Mouse (Mus musculus) heart, adult 18-20 months (tissue): ENCODE results near the gene Txndc8. TPM values are rescaled to one million over a fixed set of nuclear protein-coding genes. Genes with fewer than 3 reads are reported as not detected.
A peak's percentile ranks its signal among the peaks of the same experiment; 100 is the strongest.

Experiments
- DNase-seq, 2 experiments: peaks; one replicate each; pipeline ENCODE4 v3.0.0; 2021 to 2022; ENCODE audit warnings: mixed read lengths in 1 of 2
- total RNA-seq, 2 experiments: library from RNA; stranded (reverse); gene quantifications; 2 replicates each; pipeline ENCODE4 v1.2.3; 2021

Txndc8 gene
- total RNA-seq, 2 experiments from 2014 or later: not detected

GRCm38 (mm10) chr4:57956029-57956960 lies 52.6 kb downstream of the Txndc8 start, which contains the start of gene Txn1:
TSS of gene Txn1 (minus strand) at chr4:57956411.
- DNase-seq: peak; percentile 99

- peak; percentile 83 for DNase-seq
These were observed 53.4 kb downstream of the Txndc8 start for GRCm38 (mm10) chr4:57955544-57955958.

GRCm38 (mm10) chr4:57954991-57955390 lies 53.9 kb downstream of the Txndc8 start:
- DNase-seq: no peak

- DNase-seq: no peak
These were observed 54.3 kb downstream of the Txndc8 start for GRCm38 (mm10) chr4:57954580-57954979.

- DNase-seq: no peak
These were observed 55.1 kb downstream of the Txndc8 start for GRCm38 (mm10) chr4:57953796-57954195.

- DNase-seq: no peak
These were observed 56.0 kb downstream of the Txndc8 start for GRCm38 (mm10) chr4:57952891-57953290.

- no peak for DNase-seq
These were observed 56.5 kb downstream of the Txndc8 start for GRCm38 (mm10) chr4:57952416-57952815.

- DNase-seq: no peak
These were observed 59.1 kb downstream of the Txndc8 start for GRCm38 (mm10) chr4:57949866-57950265.

- DNase-seq: no peak
These were observed 61.4 kb downstream of the Txndc8 start for GRCm38 (mm10) chr4:57947476-57947875.

- no peak for DNase-seq
These were observed 61.9 kb downstream of the Txndc8 start for GRCm38 (mm10) chr4:57947036-57947435.

- no peak for DNase-seq
These were observed 66.0 kb downstream of the Txndc8 start for GRCm38 (mm10) chr4:57942892-57943291.

- no peak for DNase-seq
These were observed 68.3 kb downstream of the Txndc8 start for GRCm38 (mm10) chr4:57940631-57941030.

- DNase-seq: no peak
These were observed 71.6 kb downstream of the Txndc8 start for GRCm38 (mm10) chr4:57937292-57937691.

GRCm38 (mm10) chr4:57934181-57934580 lies 74.7 kb downstream of the Txndc8 start:
- DNase-seq: no peak

Other genes starting within 250 kb of the Txndc8 start
- under 1 TPM; 0.17 to 0.23 TPM for gene D630039A03Rik, start 92.8 kb downstream of the Txndc8 start, total RNA-seq
- 100 to 1,000 TPM; 115 to 116 TPM for gene Txn1, start 52.7 kb downstream of the Txndc8 start, total RNA-seq
- gene Svep1, start 197.7 kb upstream of the Txndc8 start, total RNA-seq: 1 to 10 TPM; 3.7 to 3.9 TPM